Mouse (Mus musculus) hindbrain, embryonic 10.5 days (tissue): Measurements from ENCODE around the gene Mettl3. TPM values are rescaled to one million over a fixed set of nuclear protein-coding genes. Genes with fewer than 3 reads are reported as not detected.
A peak's percentile ranks its signal among the peaks of the same experiment; 100 is the strongest.

Source experiments
- DNase-seq: peaks from one replicate; pipeline ENCODE4 v3.0.0-alpha.2; 2017; ENCODE audit warnings: low spot score
- H3K27ac ChIP-seq: fragments of 300-500 bp; sonication (generic); 2 replicates; pipeline ENCODE4 v1.5.1; 2016; ENCODE audit warnings: mild to moderate bottlenecking, moderate library complexity
- H3K27me3 ChIP-seq: fragments of 300-500 bp; sonication (generic); 2 replicates; pipeline ENCODE4 v1.6.1; 2016; ENCODE audit warnings: mild to moderate bottlenecking; ENCODE audit not compliant: poor library complexity, insufficient read depth, severe bottlenecking
- H3K36me3 ChIP-seq: fragments of 300-500 bp; sonication (generic); 2 replicates; pipeline ENCODE4 v1.6.1; 2016; ENCODE audit warnings: mild to moderate bottlenecking, moderate library complexity
- H3K4me1 ChIP-seq: fragments of 300-500 bp; sonication (generic); replicated peaks from 2 replicates; pipeline ENCODE4 v1.6.1; 2016; ENCODE audit warnings: mild to moderate bottlenecking
- H3K4me3 ChIP-seq: fragments of 300-500 bp; sonication (generic); 2 replicates; pipeline ENCODE4 v1.5.1; 2016; ENCODE audit warnings: mild to moderate bottlenecking, moderate library complexity
- H3K9me3 ChIP-seq: fragments of 300-500 bp; sonication (generic); 2 replicates; pipeline ENCODE4 v1.6.1; 2016; ENCODE audit warnings: mild to moderate bottlenecking, moderate library complexity
- WGBS: fragments of 180-500 bp; shearing (Covaris S2); methylation state at CpG from one replicate; pipeline ENCODE4 v1.1.7; 2016; 5-methylcytosine and 5-hydroxymethylcytosine counted together
- polyA plus RNA-seq: library from polyadenylated mRNA; unstranded; fragments of >200 nt; fragmentation: Nextera tagmentation; extraction: Ambion mirVana; gene quantifications from 2 replicates; pipeline ENCODE4 v1.2.1, GENCODE M21; 2016

Mettl3 gene
- polyA plus RNA-seq, 1 experiment from 2014 or later = 57.7 TPM

DNA sequence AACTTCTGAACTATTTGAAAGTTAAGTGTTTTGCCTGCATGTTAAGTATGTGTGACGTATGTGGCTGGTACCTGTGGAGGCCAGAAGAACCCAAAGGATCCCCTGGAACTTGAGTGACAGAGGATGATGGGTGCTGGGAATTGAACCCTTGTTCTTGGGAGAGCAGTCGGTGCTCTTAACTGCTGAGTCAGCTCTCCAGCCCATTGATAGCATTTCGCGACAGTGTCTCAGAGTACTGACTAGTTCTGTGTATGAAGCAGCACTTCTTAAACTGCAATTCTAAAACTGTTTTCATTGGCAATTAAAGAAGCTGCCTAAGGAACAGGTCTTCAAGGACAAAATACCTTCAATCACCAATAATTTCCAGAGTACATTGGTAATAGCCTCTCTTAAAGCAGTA, 27.7 kb downstream of the Mettl3 start:
- H3K36me3 ChIP-seq = peaks cover 33% of the 10 kb centered on the region
- no peak overlapping the region for H3K4me3 ChIP-seq
- no peak for DNase-seq
- H3K4me1 ChIP-seq = peaks cover 18% of the 10 kb centered on the region
- no peaks in the 10 kb centered on the region for H3K9me3 ChIP-seq
- WGBS = 91% methylated on average over 4 of the region's 4 CpGs
- H3K27me3 ChIP-seq = no peaks in the 10 kb centered on the region
- no peak overlapping the region for H3K27ac ChIP-seq

GRCm38 (mm10) chr14:52272781-52273180, 32.1 kb downstream of the Mettl3 start:
- H3K4me3 ChIP-seq = no peak overlapping the region
- H3K9me3 ChIP-seq = no peaks in the 10 kb centered on the region
- no peaks in the 10 kb centered on the region for H3K4me1 ChIP-seq
- no peak overlapping the region for H3K27ac ChIP-seq
- WGBS = 70% methylated on average over 3 of the region's 3 CpGs
- no peaks in the 10 kb centered on the region for H3K27me3 ChIP-seq
- H3K36me3 ChIP-seq = peaks cover 53% of the 10 kb centered on the region
- no peak for DNase-seq

DNA sequence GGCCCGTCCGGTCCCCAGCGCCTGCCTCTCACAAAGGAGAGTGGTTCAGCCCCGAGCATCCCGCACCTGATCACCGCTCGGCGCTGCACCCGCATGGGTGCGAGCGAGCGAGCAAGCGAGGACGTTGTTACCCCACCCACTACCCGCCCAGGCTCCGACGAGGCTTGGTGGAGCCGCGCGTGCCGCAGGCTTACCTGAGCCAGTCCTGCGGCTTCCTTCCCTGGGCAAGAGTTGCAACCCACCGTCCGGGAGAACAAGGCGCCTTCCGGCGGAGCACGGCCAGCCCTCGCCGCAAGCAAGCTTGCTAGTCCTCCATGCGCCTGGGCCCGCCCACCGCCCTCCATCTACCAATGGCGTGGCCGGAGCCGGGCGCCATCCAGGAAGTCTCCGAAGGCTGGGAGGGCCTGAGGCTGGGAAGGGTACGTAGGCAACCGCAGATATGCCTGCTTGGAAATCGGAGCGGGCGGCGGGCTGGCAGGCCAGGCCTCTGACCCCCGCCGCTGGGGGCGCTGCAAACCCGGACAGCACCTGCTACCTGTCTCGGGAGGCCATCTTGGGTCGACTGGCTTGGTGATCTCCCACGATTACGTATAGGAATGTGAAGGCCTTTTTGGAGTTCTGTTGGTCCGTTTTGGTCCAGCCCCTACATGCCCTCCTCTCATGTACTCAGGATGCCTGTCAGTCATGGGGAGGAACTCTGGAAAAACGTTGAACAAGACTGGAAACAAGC, 47.3 kb downstream of the Mettl3 start, which contains the start of gene Chd8:
Gene Chd8, minus strand, starts transcription at position 297 of the 730 bp plus-strand sequence.
- peaks cover 14% of the 10 kb centered on the region for H3K36me3 ChIP-seq
- H3K27ac ChIP-seq = peak within 1 kb of the TSS; percentile 97
- peaks cover 20% of the 10 kb centered on the region for H3K4me1 ChIP-seq
- no peaks in the 10 kb centered on the region for H3K27me3 ChIP-seq
- H3K9me3 ChIP-seq = no peaks in the 10 kb centered on the region
- under 1% methylated on average over 54 of the region's 54 CpGs for WGBS
- H3K4me3 ChIP-seq = peak within 1 kb of the TSS; percentile 94
- peak; percentile 98 for DNase-seq

- no peaks in the 10 kb centered on the region for H3K27me3 ChIP-seq
- H3K4me1 ChIP-seq = peaks cover 20% of the 10 kb centered on the region
- H3K36me3 ChIP-seq = peaks cover 10% of the 10 kb centered on the region
- peak overlapping the region; percentile 97 for H3K27ac ChIP-seq
- H3K4me3 ChIP-seq = peak overlapping the region; percentile 94
- peak; percentile 7 for DNase-seq
- H3K9me3 ChIP-seq = no peaks in the 10 kb centered on the region
- WGBS = 11% methylated on average over 18 of the region's 18 CpGs
These were observed 48.4 kb downstream of the Mettl3 start for GRCm38 (mm10) chr14:52256311-52257175.

DNA sequence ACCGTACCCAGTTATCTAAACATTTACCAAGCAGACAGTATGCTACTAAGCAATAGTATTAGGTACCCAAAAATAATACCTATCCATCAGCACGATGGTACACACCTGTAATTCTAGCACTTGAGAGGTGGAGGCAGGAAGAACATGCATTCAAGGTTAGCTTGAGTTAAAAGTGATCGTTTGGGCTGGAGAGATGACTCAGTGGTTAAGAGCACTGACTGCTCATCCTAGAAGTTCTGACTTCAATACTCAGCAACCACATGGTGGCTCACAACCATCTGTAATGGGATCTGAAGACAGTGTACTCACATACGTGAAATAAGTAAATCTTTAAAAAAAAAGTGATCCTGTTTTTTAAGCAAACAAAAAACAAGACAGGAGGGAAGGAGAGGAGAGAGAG, 58.8 kb downstream of the Mettl3 start:
- Histone ChIP-seq H3K27ac (no peak overlapping the region), H3K4me3 (no peak overlapping the region), H3K4me1 (peaks cover 16% of the 10 kb centered on the region), H3K36me3 (peaks cover 11% of the 10 kb centered on the region; the same call in 1 of the 2 replicates), H3K27me3 (no peaks in the 10 kb centered on the region), H3K9me3 (no peaks in the 10 kb centered on the region)
- 85% methylated on average over 4 of the region's 4 CpGs for WGBS
- DNase-seq = no peak

Other genes with a start within 250 kb of the Mettl3 start
- 754 and 887 TPM in 2 replicates for gene Hnrnpc, start 201.1 kb downstream of the Mettl3 start, polyA plus RNA-seq
- gene Rpgrip1, start 194.4 kb downstream of the Mettl3 start, polyA plus RNA-seq = 83.0 and 112 TPM in 2 replicates
- gene Supt16, start 107.7 kb downstream of the Mettl3 start, polyA plus RNA-seq = 60.2 and 82.3 TPM in 2 replicates
- gene Chd8, start 47.3 kb downstream of the Mettl3 start, polyA plus RNA-seq = 38.7 and 44.5 TPM in 2 replicates
- 52.1 and 55.4 TPM in 2 replicates for gene Tox4, start 26.0 kb downstream of the Mettl3 start, polyA plus RNA-seq
- 29.2 and 36.2 TPM in 2 replicates for gene Rab2b, start 25.6 kb downstream of the Mettl3 start, polyA plus RNA-seq
- 56.9 and 60.3 TPM in 2 replicates for gene Sall2, start 23.6 kb upstream of the Mettl3 start, polyA plus RNA-seq
- not detected in 2 replicates for gene Olfr1513, start 51.3 kb upstream of the Mettl3 start, polyA plus RNA-seq
- gene Olfr1512, start 74.0 kb upstream of the Mettl3 start, polyA plus RNA-seq = 0.07 TPM in 1 of 2 replicates, not detected in the other
- not detected in 2 replicates for gene Olfr1511, start 92.3 kb upstream of the Mettl3 start, polyA plus RNA-seq
- gene Olfr1510, start 109.2 kb upstream of the Mettl3 start, polyA plus RNA-seq = not detected in 2 replicates
- gene Olfr1509, start 137.9 kb upstream of the Mettl3 start, polyA plus RNA-seq = not detected in 2 replicates
- not detected in 2 replicates for gene Olfr1508, start 162.4 kb upstream of the Mettl3 start, polyA plus RNA-seq
- not detected in 2 replicates for gene Olfr1507, start 190.6 kb upstream of the Mettl3 start, polyA plus RNA-seq